Mouse (Mus musculus): ENCODE measurements around the gene Agfg2. TPM values are rescaled to one million over a fixed set of nuclear protein-coding genes. Genes with fewer than 3 reads are reported as not detected.

Agfg2 gene
- polyA plus RNA-seq, 1 experiment = 11.6 TPM

- TF ChIP-seq CTCF (IDR thresholded peaks at IDR 0.05; ENCODE audit: extremely low read depth, insufficient read length, insufficient replicate concordance, low read depth, low read length) (no peak), POLR2A (IDR thresholded peaks at IDR 0.05; ENCODE audit: low read depth, low read length) (no peak)
- Histone ChIP-seq H3K27me3 (ENCODE audit: control insufficient read depth, insufficient read depth, low read length) (no peaks in the 10 kb centered on the region), H3K4me3 (ENCODE audit: low read depth, low read length) (no peak overlapping the region), H3K4me1 (ENCODE audit: control insufficient read depth, insufficient read depth, insufficient read length, low read length) (0 out of 2 replicates have a peak, but pooled peaks cover 2% of the 10 kb centered on the region), H3K36me3 (ENCODE audit: control insufficient read depth, insufficient read depth, low read length) (no peaks in the 10 kb centered on the region), H3K27ac (ENCODE audit: insufficient read depth, low read depth, low read length) (no peak overlapping the region)
- 14% methylated on average over 4 of the region's 4 CpGs for WGBS
These were observed 11.4 kb upstream of the Agfg2 start for GRCm38 (mm10) chr5:137695930-137696329.

DNA sequence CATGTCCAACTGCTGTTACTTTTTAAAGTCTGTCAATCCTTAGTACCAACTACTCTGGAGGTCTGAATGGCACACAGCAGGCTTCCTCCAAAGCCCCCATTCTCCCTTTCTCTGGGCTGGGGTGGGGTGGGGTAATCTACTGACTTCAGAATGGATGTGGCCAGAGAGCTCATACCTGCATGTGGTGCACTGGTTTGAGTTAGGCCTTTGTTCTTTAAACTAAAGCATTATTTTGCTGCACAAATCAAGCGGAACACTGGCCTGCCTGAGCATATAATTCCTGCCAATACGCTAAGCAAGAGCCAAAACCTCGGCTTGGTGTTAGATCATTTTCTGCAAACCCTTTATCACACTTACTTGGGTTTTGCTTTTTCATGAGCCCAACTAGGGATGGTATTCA is 10.3 kb upstream of the Agfg2 start:
- no peak for TF ChIP-seq CTCF (IDR thresholded peaks at IDR 0.05; ENCODE audit: extremely low read depth, insufficient read length, insufficient replicate concordance, low read depth, low read length)
- no peak for TF ChIP-seq POLR2A (IDR thresholded peaks at IDR 0.05; ENCODE audit: low read depth, low read length)
- Histone ChIP-seq H3K4me3 (ENCODE audit: low read depth, low read length) (no peak overlapping the region), H3K36me3 (ENCODE audit: control insufficient read depth, insufficient read depth, low read length) (no peaks in the 10 kb centered on the region), H3K27me3 (ENCODE audit: control insufficient read depth, insufficient read depth, low read length) (no peaks in the 10 kb centered on the region), H3K4me1 (ENCODE audit: control insufficient read depth, insufficient read depth, insufficient read length, low read length) (0 out of 2 replicates have a peak, but pooled peaks cover 2% of the 10 kb centered on the region), H3K27ac (ENCODE audit: insufficient read depth, low read depth, low read length) (no peak overlapping the region)
- 94% methylated on average over 3 of the region's 3 CpGs for WGBS

GRCm38 (mm10) chr5:137691881-137692280 is 7.4 kb upstream of the Agfg2 start:
- 74% methylated on average over 1 of the region's 1 CpGs for WGBS

DNA sequence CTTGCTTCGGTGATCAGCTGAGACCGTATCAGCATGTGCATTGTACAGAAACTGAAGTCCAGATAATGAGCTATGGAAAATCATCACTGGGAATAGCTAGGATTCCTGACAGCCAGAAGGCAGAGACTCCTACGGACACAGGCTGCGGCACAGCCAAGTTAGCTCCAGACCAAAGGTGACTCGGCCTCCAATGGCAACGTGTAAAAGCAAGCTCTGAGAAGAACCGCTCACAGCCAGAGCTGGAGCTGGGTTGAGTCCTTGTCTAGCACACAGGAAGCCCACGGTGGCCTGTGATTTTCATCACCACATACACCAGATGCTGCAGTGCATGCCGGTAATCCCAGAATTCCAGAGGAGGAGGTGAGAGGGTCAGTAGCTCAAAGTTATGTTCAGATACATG is 6.0 kb upstream of the Agfg2 start:
- Histone ChIP-seq H3K27ac (ENCODE audit: insufficient read depth, low read depth, low read length) (no peak overlapping the region), H3K27me3 (ENCODE audit: control insufficient read depth, insufficient read depth, low read length) (no peaks in the 10 kb centered on the region), H3K36me3 (ENCODE audit: control insufficient read depth, insufficient read depth, low read length) (no peaks in the 10 kb centered on the region), H3K4me3 (ENCODE audit: low read depth, low read length) (no peak overlapping the region), H3K4me1 (ENCODE audit: control insufficient read depth, insufficient read depth, insufficient read length, low read length) (peaks cover 5% of the 10 kb centered on the region; the same call in 1 of the 2 replicates)
- TF ChIP-seq CTCF (IDR thresholded peaks at IDR 0.05; ENCODE audit: extremely low read depth, insufficient read length, insufficient replicate concordance, low read depth, low read length) (no peak), POLR2A (IDR thresholded peaks at IDR 0.05; ENCODE audit: low read depth, low read length) (no peak)
- WGBS = 65% methylated on average over 9 of the region's 9 CpGs

More at GRCm38 (mm10) chr5:137691881-137692280, 7.4 kb upstream of the Agfg2 start:
- H3K27me3 ChIP-seq (ENCODE audit: control insufficient read depth, insufficient read depth, low read length) = no peaks in the 10 kb centered on the region
- H3K4me1 ChIP-seq (ENCODE audit: control insufficient read depth, insufficient read depth, insufficient read length, low read length) = 0 out of 2 replicates have a peak, but pooled peaks cover 2% of the 10 kb centered on the region
- H3K27ac ChIP-seq (ENCODE audit: insufficient read depth, low read depth, low read length) = no peak overlapping the region
- TF ChIP-seq POLR2A (IDR thresholded peaks at IDR 0.05; ENCODE audit: low read depth, low read length) (no peak), CTCF (IDR thresholded peaks at IDR 0.05; ENCODE audit: extremely low read depth, insufficient read length, insufficient replicate concordance, low read depth, low read length) (no peak)
- H3K4me3 ChIP-seq (ENCODE audit: low read depth, low read length) = no peak overlapping the region
- H3K36me3 ChIP-seq (ENCODE audit: control insufficient read depth, insufficient read depth, low read length) = no peaks in the 10 kb centered on the region

- no peak overlapping the region for H3K4me3 ChIP-seq (ENCODE audit: low read depth, low read length)
- H3K27me3 ChIP-seq (ENCODE audit: control insufficient read depth, insufficient read depth, low read length) = no peaks in the 10 kb centered on the region
- no peak overlapping the region for H3K27ac ChIP-seq (ENCODE audit: insufficient read depth, low read depth, low read length)
- no peaks in the 10 kb centered on the region for H3K36me3 ChIP-seq (ENCODE audit: control insufficient read depth, insufficient read depth, low read length)
- no peak for TF ChIP-seq POLR2A (IDR thresholded peaks at IDR 0.05; ENCODE audit: low read depth, low read length)
- no peak for TF ChIP-seq CTCF (IDR thresholded peaks at IDR 0.05; ENCODE audit: extremely low read depth, insufficient read length, insufficient replicate concordance, low read depth, low read length)
- WGBS = 84% methylated on average over 3 of the region's 3 CpGs
- peaks cover 3% of the 10 kb centered on the region; the same call in 1 of the 2 replicates for H3K4me1 ChIP-seq (ENCODE audit: control insufficient read depth, insufficient read depth, insufficient read length, low read length)
These were observed 5.4 kb upstream of the Agfg2 start for GRCm38 (mm10) chr5:137689974-137690373.

- H3K27ac ChIP-seq (ENCODE audit: insufficient read depth, low read depth, low read length) = no peak overlapping the region
- no peaks in the 10 kb centered on the region for H3K27me3 ChIP-seq (ENCODE audit: control insufficient read depth, insufficient read depth, low read length)
- 50% methylated on average over 6 of the region's 6 CpGs for WGBS
- H3K36me3 ChIP-seq (ENCODE audit: control insufficient read depth, insufficient read depth, low read length) = no peaks in the 10 kb centered on the region
- no peak for TF ChIP-seq CTCF (IDR thresholded peaks at IDR 0.05; ENCODE audit: extremely low read depth, insufficient read length, insufficient replicate concordance, low read depth, low read length)
- no peak for TF ChIP-seq POLR2A (IDR thresholded peaks at IDR 0.05; ENCODE audit: low read depth, low read length)
- no peak overlapping the region for H3K4me3 ChIP-seq (ENCODE audit: low read depth, low read length)
- peaks cover 7% of the 10 kb centered on the region; the same call in 1 of the 2 replicates for H3K4me1 ChIP-seq (ENCODE audit: control insufficient read depth, insufficient read depth, insufficient read length, low read length)
These were observed 1.7 kb upstream of the Agfg2 start for GRCm38 (mm10) chr5:137686127-137686790.

GRCm38 (mm10) chr5:137685653-137686052 is 1.1 kb upstream of the Agfg2 start:
- Histone ChIP-seq H3K27me3 (ENCODE audit: control insufficient read depth, insufficient read depth, low read length) (no peaks in the 10 kb centered on the region), H3K4me3 (ENCODE audit: low read depth, low read length) (no peak overlapping the region), H3K4me1 (ENCODE audit: control insufficient read depth, insufficient read depth, insufficient read length, low read length) (peaks cover 7% of the 10 kb centered on the region; the same call in 1 of the 2 replicates), H3K36me3 (ENCODE audit: control insufficient read depth, insufficient read depth, low read length) (no peaks in the 10 kb centered on the region), H3K27ac (ENCODE audit: insufficient read depth, low read depth, low read length) (no peak overlapping the region)
- 92% methylated on average over 3 of the region's 3 CpGs for WGBS
- TF ChIP-seq CTCF (IDR thresholded peaks at IDR 0.05; ENCODE audit: extremely low read depth, insufficient read length, insufficient replicate concordance, low read depth, low read length) (no peak), POLR2A (IDR thresholded peaks at IDR 0.05; ENCODE audit: low read depth, low read length) (no peak)
